Mouse (Mus musculus) hindbrain, embryonic 14.5 days (tissue): Measurements from ENCODE around the gene Hmgn2. TPM values are rescaled to one million over a fixed set of nuclear protein-coding genes. Genes with fewer than 3 reads are reported as not detected.

Experiments
- ATAC-seq: fragments of 200-750 bp; cut with Nextera tagmentation; 2 replicates; pipeline ENCODE4 v1.8.0; 2017; ENCODE audit warnings: moderate number of reproducible peaks, mild to moderate bottlenecking, moderate TSS enrichment, moderate library complexity; ENCODE audit not compliant: low FRiP score
- DNase-seq: peaks from one replicate; pipeline ENCODE4 v3.0.0-alpha.2; 2015; ENCODE audit warnings: low spot score
- H3K27ac ChIP-seq: fragments of 300-500 bp; sonication (generic); 2 replicates; pipeline ENCODE4 v1.5.1; 2014; ENCODE audit warnings: mild to moderate bottlenecking, moderate library complexity
- H3K27me3 ChIP-seq: fragments of 300-500 bp; sonication (generic); 2 replicates; pipeline ENCODE4 v1.6.1; 2014; ENCODE audit warnings: mild to moderate bottlenecking, low read length, mixed read lengths; ENCODE audit not compliant: control insufficient read depth, insufficient read depth
- H3K36me3 ChIP-seq: fragments of 300-500 bp; sonication (generic); replicated peaks from 2 replicates; pipeline ENCODE4 v1.6.1; 2014; ENCODE audit not compliant: control insufficient read depth, insufficient read depth
- H3K4me1 ChIP-seq: fragments of 300-500 bp; sonication (generic); replicated peaks from 2 replicates; pipeline ENCODE4 v1.6.1; 2014; ENCODE audit warnings: antibody characterized with exemption, low read length, mixed read lengths; ENCODE audit not compliant: control insufficient read depth, insufficient read depth
- H3K4me2 ChIP-seq: fragments of 300-500 bp; sonication (generic); replicated peaks from 2 replicates; pipeline ENCODE4 v1.6.1; 2014; ENCODE audit warnings: mild to moderate bottlenecking, moderate library complexity
- H3K4me3 ChIP-seq: fragments of 300-500 bp; sonication (generic); replicated peaks from 2 replicates; pipeline ENCODE4 v1.5.1; 2014; ENCODE audit warnings: mild to moderate bottlenecking, low read length
- H3K9ac ChIP-seq: fragments of 300-500 bp; sonication (generic); 2 replicates; pipeline ENCODE4 v1.6.1; 2014
- H3K9me3 ChIP-seq: fragments of 300-500 bp; sonication (generic); 2 replicates; pipeline ENCODE4 v1.6.1; 2016; ENCODE audit warnings: low read length; ENCODE audit not compliant: control insufficient read depth
- WGBS: fragments of 180-500 bp; shearing (Covaris S2); extraction: QIAGEN DNeasy Blood & Tissue Kit; methylation state at CpG from one replicate; pipeline ENCODE4 v1.1.7; 2014; 5-methylcytosine and 5-hydroxymethylcytosine counted together
- polyA plus RNA-seq: library from polyadenylated mRNA; unstranded; fragments of >200 nt; fragmentation: Nextera tagmentation; extraction: Ambion mirVana; gene quantifications from 2 replicates; pipeline ENCODE4 v1.2.1, GENCODE M21; 2014

Gene Hmgn2
- 1,104 and 1,147 TPM in 2 replicates for polyA plus RNA-seq

GRCm38 (mm10) chr4:133968150-133968921, at the start of gene Hmgn2:
Gene Hmgn2, minus strand, starts transcription at chr4:133968650.
- peak within 1 kb of the TSS; percentile 90 for H3K9ac ChIP-seq
- ATAC-seq (peak; percentile 66), DNase-seq (no peak)
- under 1% methylated on average over 42 of the region's 42 CpGs for WGBS
- H3K4me2 ChIP-seq, result peak within 1 kb of the TSS; percentile 94
- H3K4me1 ChIP-seq, result peaks cover 38% of the 10 kb centered on the region
- H3K36me3 ChIP-seq, result peaks cover 34% of the 10 kb centered on the region
- peak within 1 kb of the TSS; percentile 58 for H3K4me3 ChIP-seq
- H3K27ac ChIP-seq, result peak within 1 kb of the TSS; percentile 97
- no peaks in the 10 kb centered on the region for H3K9me3 ChIP-seq
- no peaks in the 10 kb centered on the region for H3K27me3 ChIP-seq

DNA sequence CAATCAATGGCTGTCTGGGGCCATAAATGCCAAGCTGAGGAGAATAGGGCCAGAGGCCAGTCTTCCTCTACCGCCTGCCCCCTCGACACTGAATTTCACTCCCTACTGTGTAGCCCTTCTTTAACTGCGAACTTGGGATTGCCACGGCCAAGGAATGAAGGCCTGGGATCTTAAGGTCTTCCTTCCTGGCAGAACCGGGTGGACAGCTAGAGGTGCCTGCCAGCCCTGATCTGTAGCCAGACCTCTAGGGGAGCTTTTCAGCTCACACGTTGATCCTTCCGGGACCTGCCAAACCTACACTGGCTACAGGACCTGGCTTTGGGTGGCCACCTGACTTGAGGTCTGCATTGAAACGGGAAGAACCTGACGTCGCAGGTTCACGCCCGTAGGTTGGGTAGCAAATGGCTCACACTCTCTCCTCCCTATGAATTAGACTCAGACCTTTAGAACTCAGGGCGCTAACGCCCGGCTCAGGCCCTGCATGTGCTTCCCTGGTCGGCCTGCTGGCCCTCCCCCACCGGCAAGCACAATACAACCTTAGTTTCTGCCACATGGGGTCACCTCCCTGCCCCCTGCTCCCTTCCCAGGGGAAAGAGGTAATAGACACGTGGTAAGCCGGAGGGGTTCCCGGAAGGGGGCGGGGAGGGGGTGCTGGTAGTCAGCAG, 48.9 kb upstream of the Hmgn2 start:
- H3K4me3 ChIP-seq, result peak overlapping the region; percentile 30
- H3K4me1 ChIP-seq, result peaks cover 23% of the 10 kb centered on the region
- no peaks in the 10 kb centered on the region for H3K36me3 ChIP-seq
- ATAC-seq (no peak), DNase-seq (no peak)
- peak overlapping the region; percentile 63 for H3K4me2 ChIP-seq
- H3K27ac ChIP-seq, result no peak overlapping the region
- H3K9me3 ChIP-seq, result no peaks in the 10 kb centered on the region
- H3K27me3 ChIP-seq, result peaks cover 19% of the 10 kb centered on the region
- WGBS, result 2% methylated on average over 21 of the region's 21 CpGs
- peak overlapping the region; percentile 42; the same call in 1 of the 2 replicates for H3K9ac ChIP-seq

GRCm38 (mm10) chr4:134016767-134017166, 48.3 kb upstream of the Hmgn2 start:
- Histone ChIP-seq H3K36me3 (no peaks in the 10 kb centered on the region), H3K4me3 (no peak overlapping the region), H3K27me3 (peaks cover 19% of the 10 kb centered on the region), H3K4me1 (peaks cover 25% of the 10 kb centered on the region), H3K9ac (no peak overlapping the region), H3K9me3 (no peaks in the 10 kb centered on the region), H3K4me2 (no peak overlapping the region; the same call in 1 of the 2 replicates), H3K27ac (no peak overlapping the region)
- DNase-seq (no peak), ATAC-seq (no peak)
- 2% methylated on average over 8 of the region's 8 CpGs for WGBS

- 6% methylated on average over 7 of the region's 7 CpGs for WGBS
- no peak overlapping the region for H3K4me2 ChIP-seq
- ATAC-seq (no peak), DNase-seq (no peak)
- no peak overlapping the region for H3K27ac ChIP-seq
- peaks cover 26% of the 10 kb centered on the region for H3K4me1 ChIP-seq
- H3K4me3 ChIP-seq, result no peak overlapping the region
- H3K27me3 ChIP-seq, result peaks cover 19% of the 10 kb centered on the region
- H3K36me3 ChIP-seq, result no peaks in the 10 kb centered on the region
- H3K9me3 ChIP-seq, result no peaks in the 10 kb centered on the region
- H3K9ac ChIP-seq, result no peak overlapping the region
Observed at GRCm38 (mm10) chr4:134016208-134016607, 47.8 kb upstream of the Hmgn2 start.

GRCm38 (mm10) chr4:134012858-134013528, 44.5 kb upstream of the Hmgn2 start:
- no peak overlapping the region for H3K9ac ChIP-seq
- 50% methylated on average over 12 of the region's 12 CpGs for WGBS
- H3K4me2 ChIP-seq, result no peak overlapping the region
- DNase-seq, result no peak
- peaks cover 17% of the 10 kb centered on the region for H3K4me1 ChIP-seq
- H3K4me3 ChIP-seq, result no peak overlapping the region
- no peak for ATAC-seq
- no peaks in the 10 kb centered on the region for H3K36me3 ChIP-seq
- no peaks in the 10 kb centered on the region for H3K9me3 ChIP-seq
- no peak overlapping the region for H3K27ac ChIP-seq
- H3K27me3 ChIP-seq, result peaks cover 15% of the 10 kb centered on the region

DNA sequence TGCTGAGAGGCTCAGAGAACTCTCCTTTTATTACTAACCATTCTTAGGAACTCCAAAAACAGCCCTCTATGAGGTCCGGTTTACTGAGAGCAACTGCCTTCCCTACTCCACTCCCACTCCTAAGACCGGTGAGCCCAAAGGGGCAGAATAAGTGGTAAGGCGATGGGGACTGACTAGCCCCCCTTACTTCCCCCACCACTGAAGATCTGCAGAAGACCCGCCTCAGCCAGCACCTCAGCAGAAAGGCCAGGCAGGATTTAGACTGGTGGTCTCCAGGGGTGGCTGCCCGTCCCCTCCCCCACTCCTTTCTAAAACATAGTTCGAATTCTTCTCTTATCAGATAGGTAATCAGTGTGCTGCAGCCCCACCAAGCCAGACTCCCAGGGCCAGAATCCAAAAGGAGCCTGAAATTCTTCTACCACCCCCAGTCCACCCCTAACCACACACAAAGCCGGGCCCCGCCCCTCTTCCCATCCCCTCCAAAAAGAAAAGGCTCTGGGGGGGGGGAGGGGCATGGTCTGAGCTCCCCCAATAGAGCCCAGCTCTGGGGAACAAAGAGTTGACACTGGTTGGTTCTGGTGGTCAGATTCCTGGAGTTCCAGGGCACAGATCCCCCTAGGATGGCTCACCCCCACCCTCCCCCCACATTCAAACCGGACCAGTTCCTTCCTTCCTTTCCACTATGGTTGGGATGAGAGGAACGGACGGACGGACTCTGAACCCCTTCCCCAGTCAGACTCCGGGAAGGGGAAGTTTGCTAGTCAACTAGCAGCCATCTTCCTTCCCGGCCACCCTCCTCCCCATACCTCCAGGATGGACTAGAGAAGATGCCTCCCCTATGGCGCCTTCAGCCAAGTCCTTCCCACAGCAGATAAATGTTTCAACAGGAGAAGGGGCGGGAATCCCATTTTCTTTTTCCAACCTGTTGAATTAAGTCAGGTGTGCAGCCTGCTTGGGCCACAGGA, 43.3 kb upstream of the Hmgn2 start:
- H3K9ac ChIP-seq, result no peak overlapping the region
- peaks cover 5% of the 10 kb centered on the region for H3K4me1 ChIP-seq
- H3K9me3 ChIP-seq, result no peaks in the 10 kb centered on the region
- H3K27me3 ChIP-seq, result peaks cover 3% of the 10 kb centered on the region; the same call in 1 of the 2 replicates
- H3K36me3 ChIP-seq, result no peaks in the 10 kb centered on the region
- no peak overlapping the region for H3K4me3 ChIP-seq
- no peak for ATAC-seq
- no peak overlapping the region for H3K27ac ChIP-seq
- 8% methylated on average over 16 of the region's 16 CpGs for WGBS
- H3K4me2 ChIP-seq, result no peak overlapping the region
- no peak for DNase-seq

DNA sequence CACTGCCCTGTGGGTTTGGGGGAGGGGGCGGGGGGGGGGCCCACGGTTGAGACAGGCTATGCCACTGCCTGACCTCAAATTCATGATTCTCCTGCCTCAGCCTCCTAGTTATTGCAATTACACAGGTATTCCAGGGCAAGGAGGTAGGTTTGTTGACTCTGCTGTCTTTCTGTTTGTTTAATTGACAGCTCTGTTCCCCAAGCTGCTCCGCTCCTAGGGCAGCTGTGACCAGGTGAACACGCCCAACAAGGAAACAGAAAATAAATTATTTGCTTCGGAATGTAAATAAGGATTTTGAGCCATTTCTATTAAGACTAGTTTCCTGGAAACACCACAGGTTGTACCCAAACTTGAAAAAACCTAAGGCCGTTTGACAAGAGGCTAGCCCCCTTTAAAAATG, 41.3 kb upstream of the Hmgn2 start:
- Histone ChIP-seq H3K27me3 (no peaks in the 10 kb centered on the region), H3K36me3 (no peaks in the 10 kb centered on the region), H3K4me2 (no peak overlapping the region), H3K4me3 (no peak overlapping the region), H3K9me3 (no peaks in the 10 kb centered on the region), H3K27ac (no peak overlapping the region), H3K4me1 (0 out of 2 replicates have a peak, but pooled peaks cover 3% of the 10 kb centered on the region), H3K9ac (no peak overlapping the region)
- WGBS, result 79% methylated on average over 6 of the region's 6 CpGs
- ATAC-seq (no peak), DNase-seq (no peak)

DNA sequence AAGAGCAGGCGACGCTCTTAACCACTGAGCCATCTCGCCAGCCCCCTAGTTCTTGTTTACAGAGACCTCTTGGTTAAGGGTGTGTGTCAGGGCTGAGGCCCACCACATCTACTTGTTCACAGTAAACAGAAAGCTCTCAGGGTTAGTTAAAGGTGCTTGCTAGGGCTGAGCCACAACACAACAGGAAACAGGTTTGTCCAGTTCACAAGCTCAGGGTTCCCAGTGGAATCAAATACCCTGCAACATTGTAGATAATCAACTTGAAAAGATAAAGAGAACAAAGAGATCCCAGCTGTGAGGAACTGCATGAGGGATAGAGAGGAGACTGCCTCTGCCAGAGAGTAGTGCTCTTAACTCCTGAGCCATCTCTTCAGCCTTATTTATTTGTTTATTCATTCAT, 38.4 kb upstream of the Hmgn2 start:
- Histone ChIP-seq H3K4me1 (0 out of 2 replicates have a peak, but pooled peaks cover 2% of the 10 kb centered on the region), H3K9me3 (no peaks in the 10 kb centered on the region), H3K27me3 (no peaks in the 10 kb centered on the region), H3K4me3 (no peak overlapping the region), H3K36me3 (no peaks in the 10 kb centered on the region), H3K27ac (no peak overlapping the region), H3K9ac (no peak overlapping the region), H3K4me2 (no peak overlapping the region)
- 90% methylated on average over 3 of the region's 3 CpGs for WGBS
- DNase-seq (no peak), ATAC-seq (no peak)
